Mouse (Mus musculus): ENCODE measurements around the gene Tpx2. TPM values are rescaled to one million over a fixed set of nuclear protein-coding genes. Genes with fewer than 3 reads are reported as not detected.

Gene Tpx2
- polyA plus RNA-seq, 1 experiment from 2014 or later, result 141 TPM

GRCm38 (mm10) chr2:152863346-152863745 is 15.6 kb downstream of the Tpx2 start:
- H3K9ac ChIP-seq (ENCODE audit: low read length), result no peak overlapping the region
- WGBS, result 96% methylated on average over 6 of the region's 6 CpGs
- ATAC-seq (ENCODE audit: insufficient read depth, low FRiP score, low TSS enrichment) (no peak), DNase-seq (ENCODE audit: low spot score) (no peak)
- H3K27ac ChIP-seq (ENCODE audit: low read depth, low read length), result no peak overlapping the region
- H3K4me2 ChIP-seq (ENCODE audit: low read depth), result no peak overlapping the region
- no peaks in the 10 kb centered on the region for H3K27me3 ChIP-seq (ENCODE audit: control insufficient read depth, insufficient read depth, low read length)
- H3K4me1 ChIP-seq (ENCODE audit: control insufficient read depth, insufficient read depth, low read length), result no peaks in the 10 kb centered on the region
- no peaks in the 10 kb centered on the region for H3K9me3 ChIP-seq (ENCODE audit: control insufficient read depth, low read length)
- H3K36me3 ChIP-seq (ENCODE audit: control insufficient read depth, insufficient read depth, low read length), result peaks cover 4% of the 10 kb centered on the region; the same call in 1 of the 2 replicates
- H3K4me3 ChIP-seq (ENCODE audit: low read depth, low read length), result no peak overlapping the region

GRCm38 (mm10) chr2:152878239-152878638 is 30.5 kb downstream of the Tpx2 start:
- WGBS, result 93% methylated on average over 3 of the region's 3 CpGs
- H3K9ac ChIP-seq (ENCODE audit: low read length), result no peak overlapping the region
- DNase-seq (ENCODE audit: low spot score) (no peak), ATAC-seq (ENCODE audit: insufficient read depth, low FRiP score, low TSS enrichment) (no peak)
- H3K9me3 ChIP-seq (ENCODE audit: control insufficient read depth, low read length), result no peaks in the 10 kb centered on the region
- no peak overlapping the region for H3K4me3 ChIP-seq (ENCODE audit: low read depth, low read length)
- no peak overlapping the region for H3K27ac ChIP-seq (ENCODE audit: low read depth, low read length)
- H3K36me3 ChIP-seq (ENCODE audit: control insufficient read depth, insufficient read depth, low read length), result peaks cover 24% of the 10 kb centered on the region
- H3K4me2 ChIP-seq (ENCODE audit: low read depth), result no peak overlapping the region
- no peaks in the 10 kb centered on the region for H3K4me1 ChIP-seq (ENCODE audit: control insufficient read depth, insufficient read depth, low read length)
- H3K27me3 ChIP-seq (ENCODE audit: control insufficient read depth, insufficient read depth, low read length), result no peaks in the 10 kb centered on the region

GRCm38 (mm10) chr2:152880898-152881297 is 33.1 kb downstream of the Tpx2 start:
- H3K9me3 ChIP-seq (ENCODE audit: control insufficient read depth, low read length), result no peaks in the 10 kb centered on the region
- no peak for DNase-seq (ENCODE audit: low spot score)
- H3K4me3 ChIP-seq (ENCODE audit: low read depth, low read length), result no peak overlapping the region
- H3K27me3 ChIP-seq (ENCODE audit: control insufficient read depth, insufficient read depth, low read length), result no peaks in the 10 kb centered on the region
- H3K4me1 ChIP-seq (ENCODE audit: control insufficient read depth, insufficient read depth, low read length), result no peaks in the 10 kb centered on the region
- 93% methylated on average over 13 of the region's 13 CpGs for WGBS
- peaks cover 28% of the 10 kb centered on the region for H3K36me3 ChIP-seq (ENCODE audit: control insufficient read depth, insufficient read depth, low read length)
- ATAC-seq (ENCODE audit: insufficient read depth, low FRiP score, low TSS enrichment), result no peak
- no peak overlapping the region for H3K9ac ChIP-seq (ENCODE audit: low read length)
- no peak overlapping the region for H3K4me2 ChIP-seq (ENCODE audit: low read depth)
- H3K27ac ChIP-seq (ENCODE audit: low read depth, low read length), result no peak overlapping the region

- Histone ChIP-seq H3K4me3 (ENCODE audit: low read depth, low read length) (no peak overlapping the region), H3K36me3 (ENCODE audit: control insufficient read depth, insufficient read depth, low read length) (peaks cover 28% of the 10 kb centered on the region), H3K9ac (ENCODE audit: low read length) (no peak overlapping the region), H3K9me3 (ENCODE audit: control insufficient read depth, low read length) (no peaks in the 10 kb centered on the region), H3K4me2 (ENCODE audit: low read depth) (no peak overlapping the region), H3K4me1 (ENCODE audit: control insufficient read depth, insufficient read depth, low read length) (no peaks in the 10 kb centered on the region), H3K27ac (ENCODE audit: low read depth, low read length) (no peak overlapping the region), H3K27me3 (ENCODE audit: control insufficient read depth, insufficient read depth, low read length) (no peaks in the 10 kb centered on the region)
- no peak for DNase-seq (ENCODE audit: low spot score)
- WGBS, result 96% methylated on average over 6 of the region's 6 CpGs
- no peak for ATAC-seq (ENCODE audit: insufficient read depth, low FRiP score, low TSS enrichment)
These were observed 36.4 kb downstream of the Tpx2 start for GRCm38 (mm10) chr2:152884101-152884645.

GRCm38 (mm10) chr2:152887230-152887629 is 39.5 kb downstream of the Tpx2 start:
- no peak for DNase-seq (ENCODE audit: low spot score)
- Histone ChIP-seq H3K4me1 (ENCODE audit: control insufficient read depth, insufficient read depth, low read length) (no peaks in the 10 kb centered on the region), H3K27ac (ENCODE audit: low read depth, low read length) (no peak overlapping the region), H3K4me3 (ENCODE audit: low read depth, low read length) (no peak overlapping the region), H3K9ac (ENCODE audit: low read length) (no peak overlapping the region), H3K27me3 (ENCODE audit: control insufficient read depth, insufficient read depth, low read length) (no peaks in the 10 kb centered on the region), H3K4me2 (ENCODE audit: low read depth) (no peak overlapping the region), H3K36me3 (ENCODE audit: control insufficient read depth, insufficient read depth, low read length) (peaks cover 19% of the 10 kb centered on the region), H3K9me3 (ENCODE audit: control insufficient read depth, low read length) (no peaks in the 10 kb centered on the region)
- 93% methylated on average over 3 of the region's 3 CpGs for WGBS
- no peak for ATAC-seq (ENCODE audit: insufficient read depth, low FRiP score, low TSS enrichment)

- 96% methylated on average over 5 of the region's 5 CpGs for WGBS
- no peak for DNase-seq (ENCODE audit: low spot score)
- Histone ChIP-seq H3K9ac (ENCODE audit: low read length) (no peak overlapping the region), H3K27ac (ENCODE audit: low read depth, low read length) (no peak overlapping the region), H3K4me3 (ENCODE audit: low read depth, low read length) (no peak overlapping the region), H3K4me1 (ENCODE audit: control insufficient read depth, insufficient read depth, low read length) (no peaks in the 10 kb centered on the region), H3K36me3 (ENCODE audit: control insufficient read depth, insufficient read depth, low read length) (peaks cover 25% of the 10 kb centered on the region), H3K4me2 (ENCODE audit: low read depth) (no peak overlapping the region), H3K27me3 (ENCODE audit: control insufficient read depth, insufficient read depth, low read length) (no peaks in the 10 kb centered on the region), H3K9me3 (ENCODE audit: control insufficient read depth, low read length) (no peaks in the 10 kb centered on the region)
- no peak for ATAC-seq (ENCODE audit: insufficient read depth, low FRiP score, low TSS enrichment)
These were observed 41.0 kb downstream of the Tpx2 start for GRCm38 (mm10) chr2:152888774-152889173.

- Histone ChIP-seq H3K27ac (ENCODE audit: low read depth, low read length) (no peak overlapping the region), H3K27me3 (ENCODE audit: control insufficient read depth, insufficient read depth, low read length) (no peaks in the 10 kb centered on the region), H3K9me3 (ENCODE audit: control insufficient read depth, low read length) (no peaks in the 10 kb centered on the region), H3K9ac (ENCODE audit: low read length) (no peak overlapping the region), H3K36me3 (ENCODE audit: control insufficient read depth, insufficient read depth, low read length) (peaks cover 11% of the 10 kb centered on the region), H3K4me1 (ENCODE audit: control insufficient read depth, insufficient read depth, low read length) (no peaks in the 10 kb centered on the region), H3K4me3 (ENCODE audit: low read depth, low read length) (no peak overlapping the region), H3K4me2 (ENCODE audit: low read depth) (no peak overlapping the region)
- ATAC-seq (ENCODE audit: insufficient read depth, low FRiP score, low TSS enrichment), result no peak
- 94% methylated on average over 9 of the region's 9 CpGs for WGBS
- no peak for DNase-seq (ENCODE audit: low spot score)
These were observed 48.1 kb downstream of the Tpx2 start for GRCm38 (mm10) chr2:152895834-152896233.

GRCm38 (mm10) chr2:152896926-152897325 is 49.2 kb downstream of the Tpx2 start:
- Histone ChIP-seq H3K27ac (ENCODE audit: low read depth, low read length) (no peak overlapping the region), H3K4me2 (ENCODE audit: low read depth) (no peak overlapping the region), H3K4me1 (ENCODE audit: control insufficient read depth, insufficient read depth, low read length) (no peaks in the 10 kb centered on the region), H3K9ac (ENCODE audit: low read length) (no peak overlapping the region), H3K27me3 (ENCODE audit: control insufficient read depth, insufficient read depth, low read length) (no peaks in the 10 kb centered on the region), H3K4me3 (ENCODE audit: low read depth, low read length) (no peak overlapping the region), H3K36me3 (ENCODE audit: control insufficient read depth, insufficient read depth, low read length) (peaks cover 9% of the 10 kb centered on the region), H3K9me3 (ENCODE audit: control insufficient read depth, low read length) (no peaks in the 10 kb centered on the region)
- ATAC-seq (ENCODE audit: insufficient read depth, low FRiP score, low TSS enrichment) (no peak), DNase-seq (ENCODE audit: low spot score) (no peak)
- WGBS, result 88% methylated on average over 3 of the region's 3 CpGs

- H3K4me1 ChIP-seq (ENCODE audit: control insufficient read depth, insufficient read depth, low read length), result no peaks in the 10 kb centered on the region
- no peak for DNase-seq (ENCODE audit: low spot score)
- H3K4me2 ChIP-seq (ENCODE audit: low read depth), result no peak overlapping the region
- H3K9ac ChIP-seq (ENCODE audit: low read length), result no peak overlapping the region
- H3K4me3 ChIP-seq (ENCODE audit: low read depth, low read length), result no peak overlapping the region
- ATAC-seq (ENCODE audit: insufficient read depth, low FRiP score, low TSS enrichment), result no peak
- no peak overlapping the region for H3K27ac ChIP-seq (ENCODE audit: low read depth, low read length)
- H3K9me3 ChIP-seq (ENCODE audit: control insufficient read depth, low read length), result no peaks in the 10 kb centered on the region
- 82% methylated on average over 6 of the region's 6 CpGs for WGBS
- peaks cover 1% of the 10 kb centered on the region for H3K36me3 ChIP-seq (ENCODE audit: control insufficient read depth, insufficient read depth, low read length)
- no peaks in the 10 kb centered on the region for H3K27me3 ChIP-seq (ENCODE audit: control insufficient read depth, insufficient read depth, low read length)
These were observed 51.2 kb downstream of the Tpx2 start for GRCm38 (mm10) chr2:152899011-152899410.

Measured in neural tube, embryonic 11.5 days (tissue).